Mouse (Mus musculus) large intestine, adult 2 months (tissue): ENCODE results near the gene Tube1. TPM values are rescaled to one million over a fixed set of nuclear protein-coding genes. Genes with fewer than 3 reads are reported as not detected.

Experiments
- DNase-seq: peaks from one replicate; pipeline ENCODE4 v3.0.0-alpha.2; 2012; ENCODE audit warnings: low read depth, low spot score
- WGBS: fragments of 180-500 bp; shearing (Covaris S2); methylation state at CpG from one replicate; pipeline ENCODE4 v1.1.7; 2018; 5-methylcytosine and 5-hydroxymethylcytosine counted together
- polyA plus RNA-seq: library from polyadenylated mRNA; depleted of rRNA; stranded (reverse); fragments of >200 nt; gene quantifications from 2 replicates; pipeline ENCODE4 v1.2.3, GENCODE M21; 2012; rRNA removed

The Tube1 gene
- 3.1 and 3.7 TPM in 2 replicates for polyA plus RNA-seq

DNA sequence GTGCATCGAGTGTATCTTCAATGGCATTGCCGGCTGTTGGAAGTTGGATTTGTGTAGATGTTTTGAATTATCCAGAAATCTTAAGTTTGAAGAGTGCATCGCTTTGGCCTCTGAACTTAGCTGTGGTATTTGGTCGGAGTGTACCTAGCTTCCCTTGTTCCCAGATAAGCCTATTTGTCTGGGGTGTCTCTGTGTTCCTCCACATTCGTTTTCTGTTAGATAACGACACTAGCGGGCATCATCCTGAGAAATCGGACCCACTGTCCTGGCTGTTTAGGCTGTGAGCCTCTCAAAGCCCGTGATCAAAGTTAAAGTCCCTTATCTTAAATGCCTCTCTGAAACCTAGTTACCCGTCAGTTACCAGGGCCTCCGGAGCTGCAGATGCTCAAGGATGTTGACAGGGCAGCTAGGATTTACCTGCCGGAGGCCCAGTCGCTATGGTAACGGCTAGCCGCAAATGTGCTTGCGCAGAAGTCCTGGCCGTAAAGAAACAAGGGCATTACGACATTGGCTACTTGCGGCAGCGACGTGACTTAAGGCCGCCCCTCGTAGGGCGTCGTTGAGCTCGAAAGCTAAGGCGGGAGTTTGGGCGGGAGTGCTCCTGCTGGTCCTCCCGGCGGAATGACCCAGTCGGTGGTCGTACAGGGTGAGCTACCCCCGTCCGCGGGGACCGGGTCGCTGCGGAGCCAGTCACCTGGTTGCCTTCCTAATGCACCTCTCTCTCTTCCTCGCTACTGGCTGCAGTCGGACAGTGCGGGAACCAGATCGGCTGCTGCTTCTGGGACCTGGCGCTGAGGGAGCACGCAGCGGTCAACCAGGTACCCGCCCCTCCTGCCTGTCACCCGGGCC is at the start of gene Tube1, which contains the start of gene Fam229b:
TSS of gene Tube1 (plus strand) at position 515 of the 849 bp plus-strand sequence.
TSS of gene Fam229b (minus strand) at position 453 of the 849 bp plus-strand sequence.
- peak; percentile 89 for DNase-seq
- WGBS: 4% methylated on average over 47 of the region's 47 CpGs

DNA sequence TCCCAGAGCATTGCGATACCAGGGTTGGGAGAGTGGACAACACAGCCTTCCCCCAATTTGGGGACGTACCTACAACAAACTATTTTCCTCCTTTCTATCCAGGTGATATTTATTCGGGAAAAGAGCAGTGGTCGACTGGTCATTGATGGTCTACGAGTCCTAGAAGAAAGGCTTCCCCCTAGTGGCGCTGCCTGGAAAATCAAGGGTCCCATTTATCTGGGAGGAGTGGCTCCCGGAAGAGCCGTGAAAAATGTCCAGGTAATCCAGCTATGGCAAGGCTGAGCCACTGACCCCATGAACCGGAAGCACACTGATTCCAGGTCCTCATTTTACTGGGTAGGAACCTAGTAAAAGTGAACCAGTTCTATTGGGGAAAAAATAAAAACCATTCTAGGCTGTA is 36.8 kb upstream of the Tube1 start:
- DNase-seq: no peak
- 79% methylated on average over 9 of the region's 9 CpGs for WGBS

DNA sequence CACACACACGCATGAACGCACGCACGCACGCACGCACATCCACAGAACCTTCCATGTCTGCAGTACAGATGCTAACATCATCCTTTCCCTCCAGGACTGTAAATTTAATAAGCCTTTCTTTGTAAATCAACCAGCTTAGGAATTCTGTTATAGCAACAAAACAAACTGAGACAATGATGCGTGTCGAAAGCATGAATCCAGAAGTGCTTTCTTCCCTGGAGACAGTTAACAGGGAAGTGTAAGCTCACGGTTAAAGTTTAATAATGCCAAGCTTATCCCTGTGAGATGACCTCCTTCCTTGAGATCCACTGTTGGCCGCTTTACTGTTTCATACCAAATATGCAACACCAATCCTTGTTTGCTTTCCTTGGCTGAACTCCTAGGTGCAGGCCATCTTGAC is 35.0 kb upstream of the Tube1 start:
- WGBS: 89% methylated on average over 10 of the region's 10 CpGs

DNA sequence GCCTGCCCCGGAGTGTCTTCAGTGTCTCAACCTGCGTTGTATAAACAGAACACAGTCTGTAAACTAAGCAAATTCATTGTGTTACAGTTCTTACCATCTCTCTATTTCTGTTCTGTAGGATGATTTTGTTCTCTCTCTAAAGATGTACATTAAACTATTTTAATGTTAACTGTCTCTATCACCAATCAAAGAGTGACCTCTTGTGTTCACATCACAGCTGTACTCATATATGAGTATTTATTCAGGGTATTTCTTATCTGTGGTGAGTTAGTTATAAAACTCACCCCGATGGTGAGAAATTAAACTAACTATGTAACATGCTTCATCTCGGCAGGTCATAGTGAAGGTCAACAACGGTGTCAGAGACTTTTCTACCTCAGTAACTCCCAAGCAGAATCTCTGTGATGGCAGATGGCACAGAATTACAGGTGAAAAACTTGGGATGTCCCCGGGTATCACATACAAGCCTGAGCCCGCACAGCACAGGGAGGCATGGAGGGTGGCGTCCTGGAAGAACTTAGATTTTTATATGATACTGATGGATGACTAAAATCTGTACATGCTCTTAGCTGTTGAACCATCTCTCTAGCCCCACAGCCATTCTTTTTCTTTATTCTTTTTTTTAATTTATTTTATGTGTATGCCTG is 28.9 kb upstream of the Tube1 start:
- no peak for DNase-seq
- WGBS: 82% methylated on average over 8 of the region's 8 CpGs

More for the DNA sequence above, 35.0 kb upstream of the Tube1 start:
- no peak for DNase-seq

DNA sequence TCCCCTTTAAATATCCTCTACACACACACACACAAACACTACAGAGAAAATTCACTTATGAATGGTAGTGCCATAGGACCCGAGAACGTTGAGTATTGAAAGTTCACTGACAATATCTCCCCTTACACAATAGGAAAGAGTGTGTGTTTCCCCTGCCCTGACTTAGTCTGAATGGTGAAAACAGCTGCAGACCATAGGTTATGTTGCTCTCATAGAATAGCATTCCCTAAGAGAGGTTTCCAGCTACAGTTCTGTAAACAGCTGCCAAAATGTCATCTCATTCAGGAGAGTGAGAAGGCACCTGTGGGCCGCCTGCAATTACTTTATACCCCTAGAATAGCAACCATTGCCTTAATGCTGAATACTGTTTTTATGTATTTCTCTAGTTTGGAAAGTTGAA is 27.4 kb upstream of the Tube1 start:
- WGBS: 79% methylated on average over 3 of the region's 3 CpGs
- DNase-seq: no peak

DNA sequence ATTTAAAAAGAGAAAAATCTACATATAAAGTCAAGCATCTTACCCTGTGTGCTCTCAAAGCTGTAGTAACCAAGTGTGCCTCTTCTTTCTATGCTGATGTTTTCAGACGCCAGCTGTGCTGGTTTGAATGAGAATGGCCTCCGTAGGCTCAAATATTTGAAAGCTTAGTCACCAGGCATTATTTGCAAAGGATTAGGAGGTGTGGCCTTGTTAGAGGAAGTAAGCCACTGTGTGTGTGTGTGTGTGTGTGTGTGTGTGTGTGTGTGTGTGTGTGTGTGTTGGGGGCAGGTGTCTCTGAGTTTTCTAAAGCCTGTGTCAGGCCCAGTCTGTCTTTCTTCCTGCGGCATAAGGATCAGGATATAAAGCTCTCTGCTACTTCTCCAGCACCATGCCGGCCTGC is 26.8 kb upstream of the Tube1 start:
- DNase-seq: no peak
- WGBS: 57% methylated on average over 4 of the region's 4 CpGs

DNA sequence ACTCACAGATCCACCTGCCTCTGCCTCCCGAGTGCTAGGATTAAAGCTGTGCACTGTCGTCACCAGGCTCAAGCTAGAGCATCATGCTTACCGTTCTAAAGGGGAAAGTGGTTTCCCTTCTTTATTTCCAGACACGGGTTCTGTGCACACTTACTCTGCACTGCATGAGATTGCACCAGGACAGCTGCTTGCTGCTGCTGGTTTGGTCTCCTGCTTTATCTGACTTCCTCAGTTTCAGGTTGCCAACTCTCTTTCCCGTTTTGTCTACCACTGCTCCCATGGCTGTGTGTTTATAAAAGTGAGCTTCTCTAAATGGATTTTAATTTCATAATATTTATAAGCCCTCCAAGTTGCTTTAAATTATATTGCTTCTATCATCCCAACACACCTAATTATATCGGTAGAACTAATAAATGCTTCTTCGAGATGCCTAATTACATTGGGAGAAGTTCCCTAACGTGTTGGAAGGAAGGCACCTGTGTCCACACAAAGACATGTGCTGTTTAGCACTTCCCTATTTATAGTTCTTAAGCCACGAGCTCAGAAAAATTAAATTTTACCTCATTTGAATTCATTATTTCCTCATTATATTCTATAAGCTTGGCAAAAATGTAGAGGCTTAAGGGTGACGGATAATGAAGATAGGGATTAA is 24.8 kb upstream of the Tube1 start:
- DNase-seq: no peak
- 45% methylated on average over 10 of the region's 10 CpGs for WGBS

DNA sequence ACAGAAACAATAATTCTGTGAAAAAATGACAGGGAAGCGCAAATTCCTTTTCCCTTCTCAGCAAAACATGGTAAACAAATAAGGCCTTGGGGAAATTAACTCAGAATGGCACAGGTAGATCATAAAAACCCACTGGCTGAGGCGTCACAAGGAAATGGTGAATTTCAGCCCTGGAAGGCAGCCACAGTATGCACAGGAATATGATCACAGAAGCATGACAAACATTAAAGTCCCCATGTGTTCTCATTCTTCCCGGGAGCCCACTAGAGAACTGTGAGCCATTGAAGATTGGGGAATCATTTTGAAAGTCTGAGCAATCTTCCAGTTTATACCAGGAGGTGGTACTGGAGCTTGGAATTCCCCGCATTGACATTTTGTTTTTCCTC is 24.3 kb upstream of the Tube1 start:
- no peak for DNase-seq
- 45% methylated on average over 4 of the region's 4 CpGs for WGBS

DNA sequence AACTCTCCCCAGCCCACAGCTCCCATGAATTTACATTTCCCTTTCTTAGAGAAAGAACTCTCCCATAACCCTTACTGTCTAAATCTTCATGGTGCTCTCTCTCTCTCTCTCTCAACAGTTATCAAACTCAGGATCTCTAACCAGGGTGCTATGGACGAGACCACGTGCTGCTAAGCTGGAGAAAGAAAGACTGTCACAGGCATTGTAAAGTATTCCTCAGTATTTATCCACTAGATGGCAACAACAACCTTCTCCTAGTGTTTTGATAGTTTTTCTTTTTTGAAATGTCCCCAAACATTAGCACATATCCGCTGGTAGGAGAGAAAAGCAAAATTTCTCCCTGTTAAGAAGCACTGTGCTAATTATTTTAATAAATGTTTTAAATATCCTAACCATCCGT is 12.4 kb upstream of the Tube1 start:
- DNase-seq: no peak
- 23% methylated on average over 4 of the region's 4 CpGs for WGBS

DNA sequence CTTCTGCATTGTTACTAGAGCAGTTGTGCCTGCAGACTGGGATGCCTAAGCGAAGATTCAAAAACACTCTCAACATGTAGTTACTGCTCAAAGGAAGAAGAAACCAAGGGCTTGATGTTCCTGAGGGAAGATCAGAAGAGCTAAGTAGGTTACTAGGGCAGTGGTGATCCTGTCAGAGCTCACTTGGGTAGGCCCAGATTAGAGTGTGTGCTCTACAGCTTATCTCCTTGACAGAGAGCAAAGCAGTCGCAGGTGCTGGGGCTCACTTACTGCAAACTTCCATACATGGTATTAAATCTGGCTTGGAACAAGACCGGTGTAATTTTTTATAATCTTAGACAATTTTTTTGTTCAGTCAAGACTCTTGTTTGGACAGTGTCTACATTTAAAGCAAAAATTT is 4.0 kb downstream of the Tube1 start:
- whole genome bisulfite sequencing: 88% methylated on average over 3 of the region's 3 CpGs
- DNase-seq: no peak

DNA sequence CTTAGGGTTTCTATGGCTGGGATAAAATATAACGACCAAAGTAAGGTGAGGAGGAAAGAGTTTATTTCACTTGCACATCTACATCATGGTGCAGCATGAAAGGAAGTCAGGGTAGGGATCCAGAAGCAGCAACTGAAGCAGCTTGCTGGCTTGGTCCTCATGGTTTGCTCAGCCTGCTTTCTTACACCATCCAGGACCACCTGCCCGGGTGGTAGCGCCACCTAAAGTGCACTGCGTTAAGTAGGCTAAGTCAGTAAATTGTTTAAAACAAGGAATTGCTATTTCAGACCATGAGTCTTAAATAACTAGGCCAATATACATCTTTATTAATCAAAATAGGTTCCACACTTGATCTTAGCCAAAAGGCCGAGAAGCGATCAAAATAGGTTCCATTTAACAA is 5.0 kb downstream of the Tube1 start:
- no peak for DNase-seq
- WGBS: 83% methylated on average over 6 of the region's 6 CpGs

DNA sequence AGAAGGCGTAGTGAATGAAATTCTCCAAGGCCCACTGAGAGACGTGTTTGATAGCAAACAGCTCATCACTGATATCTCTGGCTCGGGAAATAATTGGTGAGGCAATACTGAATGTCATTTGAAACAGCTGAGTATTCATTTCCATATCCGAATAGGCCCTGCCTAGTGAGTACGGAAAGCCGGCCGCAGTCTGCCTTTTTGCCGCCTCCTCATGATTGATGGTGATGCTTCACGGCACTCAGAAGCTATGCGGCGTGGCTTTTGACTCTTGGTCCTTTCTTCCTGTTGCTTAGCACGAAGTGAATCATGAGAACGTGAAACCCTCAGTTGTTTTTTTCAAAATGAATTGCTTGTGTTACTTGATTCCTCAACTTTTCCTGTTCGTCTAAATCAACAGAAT is 7.1 kb downstream of the Tube1 start:
- no peak for DNase-seq
- WGBS: 92% methylated on average over 14 of the region's 14 CpGs

DNA sequence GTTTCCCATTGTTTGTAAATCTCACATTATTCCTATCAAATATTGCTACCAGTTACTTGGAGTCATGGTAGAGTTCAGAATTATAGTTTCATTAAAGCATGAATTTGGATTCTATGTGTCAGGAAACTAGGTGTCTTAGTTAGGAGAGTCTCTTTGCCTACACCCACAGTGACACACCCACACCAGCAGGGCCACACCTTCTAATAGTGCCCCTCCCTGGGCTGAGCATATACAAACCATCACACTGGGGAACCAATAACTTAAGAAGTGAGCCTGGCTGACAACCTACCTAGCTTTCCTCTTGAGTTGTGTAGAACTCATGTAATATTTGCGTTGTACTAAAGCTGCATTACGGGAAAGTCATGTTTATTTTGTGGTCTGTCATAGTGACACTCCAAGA is 7.6 kb downstream of the Tube1 start:
- DNase-seq: no peak
- 89% methylated on average over 2 of the region's 2 CpGs for WGBS

DNA sequence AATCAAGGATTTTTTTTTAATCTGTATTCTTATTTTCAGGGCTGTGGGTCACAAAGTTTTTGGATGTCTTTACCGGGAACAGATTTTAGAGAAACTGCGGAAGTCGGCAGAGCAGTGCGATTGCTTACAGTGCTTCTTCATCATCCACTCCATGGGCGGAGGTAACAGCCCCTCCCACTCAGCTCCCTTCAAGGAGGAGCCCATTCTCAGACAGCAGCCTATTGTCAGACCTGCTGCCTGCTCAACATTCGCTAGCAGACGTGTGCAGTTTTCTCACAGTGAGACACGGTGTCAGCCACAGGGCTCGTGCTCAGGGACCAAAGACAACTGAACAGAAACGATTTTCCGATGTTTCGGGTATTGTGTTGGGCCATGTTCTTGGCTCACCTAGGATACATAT is 8.4 kb downstream of the Tube1 start:
- DNase-seq: no peak
- WGBS: 94% methylated on average over 12 of the region's 12 CpGs

DNA sequence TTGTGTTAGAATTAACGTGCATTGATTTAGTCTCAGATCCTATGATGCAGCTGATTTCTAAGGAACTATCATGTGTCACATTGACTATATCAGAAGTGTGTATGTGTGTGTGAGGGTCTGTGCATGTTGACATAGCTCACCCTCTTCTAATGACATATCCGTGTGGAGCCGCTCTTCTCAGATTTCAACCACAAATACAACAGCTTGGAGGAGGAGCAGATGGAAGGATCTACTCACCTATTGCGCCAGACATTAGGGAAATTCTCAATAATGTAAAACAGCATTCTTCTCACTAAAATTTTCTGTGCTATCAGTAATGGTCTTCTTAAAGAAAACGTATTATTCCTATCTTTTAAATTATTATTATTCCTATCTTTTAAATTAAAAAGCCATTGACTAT is 22.9 kb downstream of the Tube1 start:
- WGBS: 90% methylated on average over 5 of the region's 5 CpGs
- DNase-seq: no peak

DNA sequence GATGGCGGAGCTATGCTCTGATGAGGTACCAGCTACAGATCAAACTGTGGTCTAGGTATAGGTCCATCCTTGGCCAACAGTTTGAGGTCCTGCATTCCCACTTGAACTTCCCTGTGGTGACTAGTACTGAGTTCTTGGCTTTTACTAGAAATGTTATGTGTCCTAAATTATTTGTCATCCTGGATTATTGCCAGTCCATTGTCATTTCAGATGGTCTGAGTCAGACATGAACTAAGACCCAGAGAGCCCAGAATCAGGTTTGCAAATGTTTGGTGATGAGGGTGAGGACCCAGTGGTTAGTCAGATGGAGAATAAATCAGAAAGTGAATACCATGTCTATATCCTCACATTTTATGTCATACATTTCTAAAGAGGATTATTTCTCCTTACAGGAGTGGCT is 23.5 kb downstream of the Tube1 start:
- 93% methylated on average over 1 of the region's 1 CpGs for WGBS
- no peak for DNase-seq

DNA sequence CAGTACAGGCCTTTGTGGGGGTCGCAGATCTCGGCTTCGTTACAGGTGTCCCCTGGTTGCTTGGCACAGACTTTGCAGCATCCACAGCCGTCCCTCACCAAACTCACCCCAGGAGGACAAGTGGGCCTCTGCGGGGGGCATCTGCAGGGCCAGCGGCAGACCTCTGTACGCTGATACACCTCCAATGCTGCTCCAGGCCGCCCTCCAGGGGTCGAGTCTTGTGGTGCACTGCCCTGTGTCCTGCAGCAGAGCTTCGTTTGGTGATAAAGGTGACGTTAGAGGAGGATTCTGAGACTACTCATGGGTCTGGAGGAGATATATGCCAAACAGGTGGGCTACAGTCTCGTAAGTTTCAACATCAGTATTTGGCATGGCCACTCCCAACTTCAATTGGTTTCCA is 24.5 kb downstream of the Tube1 start:
- DNase-seq: no peak
- 70% methylated on average over 12 of the region's 12 CpGs for WGBS

DNA sequence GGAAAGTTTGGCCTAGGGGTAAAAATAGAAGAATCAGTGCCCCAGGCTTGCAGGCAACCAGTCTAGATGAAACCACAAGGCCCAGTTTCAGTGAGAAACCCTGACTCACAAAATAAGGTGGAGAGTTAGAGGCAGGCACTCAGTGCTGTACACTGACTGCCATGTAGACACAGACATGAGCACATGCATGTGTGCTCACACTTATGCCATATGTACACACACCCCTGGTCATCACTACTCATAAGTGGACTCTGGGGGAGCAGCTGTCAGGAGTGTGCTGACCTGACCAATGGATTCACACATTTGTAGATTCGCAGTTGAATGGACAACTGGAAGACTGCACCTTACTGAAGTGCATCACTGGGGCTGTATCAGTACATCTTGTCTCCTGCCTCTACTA is 27.6 kb downstream of the Tube1 start:
- 94% methylated on average over 1 of the region's 1 CpGs for WGBS

DNA sequence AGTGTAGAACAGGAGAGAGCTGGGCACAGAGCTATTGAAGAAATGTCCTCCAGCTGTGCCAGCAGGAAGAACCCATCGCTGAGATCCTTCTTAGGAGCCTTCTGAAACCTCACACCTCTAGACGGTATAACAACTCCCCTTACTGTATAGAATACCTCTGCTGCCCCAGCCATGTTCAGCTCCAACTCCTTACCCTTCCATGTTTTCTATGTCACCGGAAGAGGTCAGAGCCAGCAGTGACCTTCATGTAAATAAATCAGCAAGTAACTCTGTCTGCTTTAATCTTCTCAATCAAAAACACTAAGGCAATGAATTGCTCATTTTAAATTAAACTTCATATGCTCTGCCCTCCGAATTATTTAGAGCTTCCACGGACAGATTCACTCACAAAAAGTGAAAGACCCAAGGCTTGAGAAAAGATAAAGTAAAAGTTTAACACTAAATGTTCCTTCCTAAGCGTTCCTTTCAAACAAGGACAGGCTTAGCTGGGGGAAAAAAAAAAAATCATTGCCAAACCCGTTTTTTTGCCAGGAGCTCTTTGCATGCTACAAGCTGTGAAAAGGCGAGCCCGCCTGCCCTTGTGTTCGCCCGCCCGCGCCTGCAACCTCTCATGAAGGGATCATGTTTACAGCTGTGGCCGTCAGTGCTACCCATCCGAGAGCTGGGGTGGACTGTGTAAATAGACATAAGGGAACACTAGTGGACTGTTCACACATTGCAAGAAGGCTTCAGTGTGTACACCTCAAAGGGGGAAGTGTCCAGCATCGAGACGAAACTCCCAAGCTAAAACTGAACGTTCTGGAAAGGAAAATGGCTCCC is 29.1 kb downstream of the Tube1 start:
- WGBS: 18% methylated on average over 18 of the region's 18 CpGs
- no peak for DNase-seq

More for the DNA sequence above, 27.6 kb downstream of the Tube1 start:
- DNase-seq: no peak

DNA sequence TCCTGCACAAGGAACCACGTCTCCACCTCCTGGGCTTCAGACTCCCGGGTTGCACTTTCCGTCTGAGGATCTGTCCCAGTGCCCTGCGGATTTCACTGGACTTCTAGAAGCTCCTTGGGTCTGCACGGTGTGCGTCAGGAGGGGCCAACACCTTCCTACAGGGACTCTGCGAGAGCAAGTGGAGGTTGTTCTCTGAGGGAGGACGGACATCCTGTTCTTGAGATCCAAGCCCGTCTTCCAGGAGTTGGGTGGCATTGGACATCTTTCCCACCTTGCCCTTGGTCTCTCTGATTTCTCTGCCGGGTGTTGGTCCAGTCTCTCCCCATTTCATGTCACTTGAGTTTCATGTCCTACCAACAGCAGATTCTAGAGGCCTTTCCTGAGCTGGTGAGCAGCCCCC is 29.9 kb downstream of the Tube1 start, which contains the start of gene Ccn6:
TSS of gene Ccn6 (minus strand) at position 101 of the 400 bp plus-strand sequence.
- 90% methylated on average over 10 of the region's 10 CpGs for WGBS
- no peak for DNase-seq
